Mouse (Mus musculus) limb, embryonic 11.5 days (tissue): ENCODE measurements around the gene Abca8b. TPM values are rescaled to one million over a fixed set of nuclear protein-coding genes. Genes with fewer than 3 reads are reported as not detected.

Source experiments
- polyA plus RNA-seq: library from polyadenylated mRNA; unstranded; fragments of >200 nt; fragmentation: Nextera tagmentation; extraction: Ambion mirVana; gene quantifications from 2 replicates; pipeline ENCODE4 v1.2.1, GENCODE M21; 2014

The Abca8b gene
- polyA plus RNA-seq, 1 experiment from 2014 or later, result 1.9 TPM

Other genes with a start within 250 kb of the Abca8b start
- gene 1700012B07Rik, start 167.8 kb downstream of the Abca8b start, polyA plus RNA-seq, result not detected in 2 replicates
- gene Abca8a, start 100.1 kb upstream of the Abca8b start, polyA plus RNA-seq, result not detected in 2 replicates
- 0.77 TPM in 2 replicates for gene Abca9, start 172.4 kb upstream of the Abca8b start, polyA plus RNA-seq